Mouse (Mus musculus) limb, embryonic 15.5 days (tissue): Measurements from ENCODE around the gene Tanc1. TPM values are rescaled to one million over a fixed set of nuclear protein-coding genes. Genes with fewer than 3 reads are reported as not detected.

Source experiments
- ATAC-seq: fragments of 200-750 bp; cut with Nextera tagmentation; 2 replicates; pipeline ENCODE4 v1.8.0; 2017; ENCODE audit warnings: low read depth, moderate TSS enrichment; ENCODE audit not compliant: insufficient number of reproducible peaks, low FRiP score, low TSS enrichment
- H3K27ac ChIP-seq: fragments of 300-500 bp; sonication (generic); 2 replicates; pipeline ENCODE4 v1.5.1; 2015; ENCODE audit warnings: moderate library complexity, mild to moderate bottlenecking, inconsistent platforms
- H3K27me3 ChIP-seq: fragments of 300-500 bp; sonication (generic); 2 replicates; pipeline ENCODE4 v1.6.1; 2015; ENCODE audit warnings: inconsistent platforms
- H3K36me3 ChIP-seq: fragments of 300-500 bp; sonication (generic); 2 replicates; pipeline ENCODE4 v1.6.1; 2015; ENCODE audit warnings: inconsistent platforms
- H3K4me1 ChIP-seq: fragments of 300-500 bp; sonication (generic); 2 replicates; pipeline ENCODE4 v1.6.1; 2015; ENCODE audit warnings: inconsistent platforms
- H3K4me2 ChIP-seq: fragments of 300-500 bp; sonication (generic); 2 replicates; pipeline ENCODE4 v1.6.1; 2015; ENCODE audit warnings: mild to moderate bottlenecking, inconsistent platforms
- H3K4me3 ChIP-seq: fragments of 300-500 bp; sonication (generic); 2 replicates; pipeline ENCODE4 v1.5.1; 2015; ENCODE audit warnings: mild to moderate bottlenecking, inconsistent platforms
- H3K9ac ChIP-seq: fragments of 300-500 bp; sonication (generic); 2 replicates; pipeline ENCODE4 v1.6.1; 2015; ENCODE audit warnings: inconsistent platforms
- H3K9me3 ChIP-seq: fragments of 300-500 bp; sonication (generic); 2 replicates; pipeline ENCODE4 v1.6.1; 2016; ENCODE audit warnings: inconsistent platforms
- WGBS: fragments of 180-500 bp; shearing (Covaris S2); methylation state at CpG from one replicate; pipeline ENCODE4 v1.1.7; 2015; 5-methylcytosine and 5-hydroxymethylcytosine counted together
- polyA plus RNA-seq: library from polyadenylated mRNA; unstranded; fragments of >200 nt; fragmentation: Nextera tagmentation; extraction: Ambion mirVana; gene quantifications from 2 replicates; pipeline ENCODE4 v1.2.1, GENCODE M21; 2015

Gene Tanc1
- polyA plus RNA-seq, 1 experiment from 2014 or later: 50.6 TPM

GRCm38 (mm10) chr2:59714992-59715391 lies 103.2 kb downstream of the Tanc1 start:
- Histone ChIP-seq H3K36me3 (no peaks in the 10 kb centered on the region), H3K9ac (no peak overlapping the region), H3K4me1 (peaks cover 27% of the 10 kb centered on the region), H3K9me3 (no peaks in the 10 kb centered on the region), H3K27ac (no peak overlapping the region), H3K27me3 (no peaks in the 10 kb centered on the region), H3K4me2 (no peak overlapping the region), H3K4me3 (no peak overlapping the region)
- ATAC-seq: no peak
- WGBS: 79% methylated on average over 2 of the region's 2 CpGs

GRCm38 (mm10) chr2:59716461-59716860 lies 104.6 kb downstream of the Tanc1 start:
- Histone ChIP-seq H3K4me2 (no peak overlapping the region), H3K4me3 (no peak overlapping the region), H3K4me1 (peaks cover 39% of the 10 kb centered on the region)

GRCm38 (mm10) chr2:59717746-59718294 lies 106.0 kb downstream of the Tanc1 start:
- Histone ChIP-seq H3K27ac (no peak overlapping the region), H3K9ac (no peak overlapping the region), H3K4me1 (peaks cover 49% of the 10 kb centered on the region), H3K36me3 (no peaks in the 10 kb centered on the region), H3K4me2 (no peak overlapping the region), H3K9me3 (no peaks in the 10 kb centered on the region), H3K4me3 (no peak overlapping the region), H3K27me3 (no peaks in the 10 kb centered on the region)
- WGBS: 80% methylated on average over 3 of the region's 3 CpGs
- ATAC-seq: no peak

More at GRCm38 (mm10) chr2:59716461-59716860, 104.6 kb downstream of the Tanc1 start:
- Histone ChIP-seq H3K9ac (no peak overlapping the region), H3K36me3 (no peaks in the 10 kb centered on the region), H3K9me3 (no peaks in the 10 kb centered on the region), H3K27me3 (no peaks in the 10 kb centered on the region), H3K27ac (no peak overlapping the region)
- no peak for ATAC-seq
- 71% methylated on average over 3 of the region's 3 CpGs for WGBS

- Histone ChIP-seq H3K27me3 (no peaks in the 10 kb centered on the region), H3K9me3 (no peaks in the 10 kb centered on the region), H3K27ac (no peak overlapping the region), H3K4me3 (no peak overlapping the region), H3K4me2 (no peak overlapping the region), H3K9ac (no peak overlapping the region), H3K36me3 (no peaks in the 10 kb centered on the region), H3K4me1 (peaks cover 56% of the 10 kb centered on the region)
- 31% methylated on average over 24 of the region's 24 CpGs for WGBS
- ATAC-seq: no peak
Observed at GRCm38 (mm10) chr2:59718601-59719416, 107.0 kb downstream of the Tanc1 start.

GRCm38 (mm10) chr2:59719831-59720230 lies 108.0 kb downstream of the Tanc1 start:
- H3K4me3 ChIP-seq: no peak overlapping the region
- no peaks in the 10 kb centered on the region for H3K27me3 ChIP-seq
- H3K4me1 ChIP-seq: peaks cover 56% of the 10 kb centered on the region
- H3K4me2 ChIP-seq: no peak overlapping the region
- no peaks in the 10 kb centered on the region for H3K36me3 ChIP-seq
- 39% methylated on average over 4 of the region's 4 CpGs for WGBS
- no peak overlapping the region for H3K27ac ChIP-seq
- H3K9ac ChIP-seq: no peak overlapping the region
- no peaks in the 10 kb centered on the region for H3K9me3 ChIP-seq
- ATAC-seq: no peak

GRCm38 (mm10) chr2:59721119-59721518 lies 109.3 kb downstream of the Tanc1 start:
- no peaks in the 10 kb centered on the region for H3K9me3 ChIP-seq
- ATAC-seq: no peak
- peaks cover 62% of the 10 kb centered on the region for H3K4me1 ChIP-seq
- peak overlapping the region; percentile 76 for H3K27ac ChIP-seq
- 0 out of 2 replicates have a peak overlapping the region, but pooled peaks have one; percentile 8 for H3K4me2 ChIP-seq
- H3K36me3 ChIP-seq: no peaks in the 10 kb centered on the region
- no peaks in the 10 kb centered on the region for H3K27me3 ChIP-seq
- 32% methylated on average over 8 of the region's 8 CpGs for WGBS
- H3K9ac ChIP-seq: no peak overlapping the region
- no peak overlapping the region for H3K4me3 ChIP-seq

GRCm38 (mm10) chr2:59721758-59722157 lies 109.9 kb downstream of the Tanc1 start:
- Histone ChIP-seq H3K36me3 (no peaks in the 10 kb centered on the region), H3K27me3 (no peaks in the 10 kb centered on the region), H3K4me3 (no peak overlapping the region), H3K9me3 (no peaks in the 10 kb centered on the region), H3K4me2 (0 out of 2 replicates have a peak overlapping the region, but pooled peaks have one; percentile 8), H3K27ac (peak overlapping the region; percentile 76), H3K9ac (no peak overlapping the region), H3K4me1 (peaks cover 64% of the 10 kb centered on the region)
- 23% methylated on average over 5 of the region's 5 CpGs for WGBS
- no peak for ATAC-seq

GRCm38 (mm10) chr2:59723311-59723710 lies 111.5 kb downstream of the Tanc1 start:
- no peak overlapping the region for H3K27ac ChIP-seq
- H3K27me3 ChIP-seq: no peaks in the 10 kb centered on the region
- peaks cover 55% of the 10 kb centered on the region for H3K4me1 ChIP-seq
- 80% methylated on average over 5 of the region's 5 CpGs for whole genome bisulfite sequencing
- no peak overlapping the region for H3K4me2 ChIP-seq
- H3K4me3 ChIP-seq: no peak overlapping the region
- no peaks in the 10 kb centered on the region for H3K9me3 ChIP-seq
- no peaks in the 10 kb centered on the region for H3K36me3 ChIP-seq
- ATAC-seq: no peak
- no peak overlapping the region for H3K9ac ChIP-seq

GRCm38 (mm10) chr2:59725518-59726185 lies 113.8 kb downstream of the Tanc1 start:
- Histone ChIP-seq H3K9me3 (no peaks in the 10 kb centered on the region), H3K9ac (no peak overlapping the region), H3K4me1 (peaks cover 35% of the 10 kb centered on the region), H3K27ac (peak overlapping the region; percentile 50), H3K4me3 (no peak overlapping the region), H3K36me3 (no peaks in the 10 kb centered on the region), H3K27me3 (no peaks in the 10 kb centered on the region), H3K4me2 (no peak overlapping the region)
- 40% methylated on average over 14 of the region's 14 CpGs for WGBS
- no peak for ATAC-seq

GRCm38 (mm10) chr2:59731831-59732230 lies 120.0 kb downstream of the Tanc1 start:
- Histone ChIP-seq H3K4me3 (no peak overlapping the region), H3K9ac (no peak overlapping the region), H3K4me1 (peaks cover 17% of the 10 kb centered on the region), H3K9me3 (no peaks in the 10 kb centered on the region), H3K36me3 (no peaks in the 10 kb centered on the region), H3K4me2 (no peak overlapping the region), H3K27ac (no peak overlapping the region), H3K27me3 (no peaks in the 10 kb centered on the region)
- no peak for ATAC-seq
- WGBS: 92% methylated on average over 3 of the region's 3 CpGs

- ATAC-seq: no peak
- Histone ChIP-seq H3K36me3 (no peaks in the 10 kb centered on the region), H3K27me3 (no peaks in the 10 kb centered on the region), H3K4me3 (no peak overlapping the region), H3K4me1 (peaks cover 20% of the 10 kb centered on the region), H3K27ac (no peak overlapping the region), H3K9me3 (no peaks in the 10 kb centered on the region), H3K9ac (no peak overlapping the region), H3K4me2 (no peak overlapping the region)
- 72% methylated on average over 5 of the region's 5 CpGs for WGBS
Observed at GRCm38 (mm10) chr2:59733410-59733809, 121.6 kb downstream of the Tanc1 start.

- peaks cover 24% of the 10 kb centered on the region for H3K4me1 ChIP-seq
- no peak overlapping the region for H3K4me3 ChIP-seq
- no peaks in the 10 kb centered on the region for H3K27me3 ChIP-seq
- no peak overlapping the region for H3K9ac ChIP-seq
- no peaks in the 10 kb centered on the region for H3K36me3 ChIP-seq
- no peaks in the 10 kb centered on the region for H3K9me3 ChIP-seq
- peak; percentile 30; the same call in 1 of the 2 replicates for ATAC-seq
- 17% methylated on average over 10 of the region's 10 CpGs for WGBS
- H3K27ac ChIP-seq: peak overlapping the region; percentile 61
- no peak overlapping the region for H3K4me2 ChIP-seq
Observed at GRCm38 (mm10) chr2:59736401-59736898, 124.6 kb downstream of the Tanc1 start.
